Comparison of ENCODE assay signal across 13 mouse cellular contexts in the genomic region with DNA sequence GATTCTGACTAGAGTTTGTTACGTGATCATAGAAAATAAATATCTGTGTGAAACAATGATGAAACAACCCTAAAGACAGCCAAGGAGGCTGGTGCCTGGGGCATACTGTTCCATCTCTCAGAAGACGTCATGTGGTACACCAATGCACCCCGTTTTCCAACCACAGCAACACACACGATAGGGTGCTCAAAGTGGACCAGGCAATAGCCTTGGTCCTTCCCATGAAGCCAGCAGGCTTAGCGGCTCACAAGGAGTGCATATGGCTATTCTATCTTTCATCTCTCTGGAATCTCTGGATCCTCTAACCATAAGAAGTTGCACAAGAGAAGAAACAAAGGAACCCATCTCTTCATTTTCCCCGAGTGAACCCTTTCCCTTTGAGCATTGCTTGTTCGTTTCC. TPM values are rescaled to one million over a fixed set of nuclear protein-coding genes. Genes with fewer than 3 reads are reported as not detected.
A peak's percentile ranks its signal among the peaks of the same experiment; 100 is the strongest.
DNase-seq lines count a peak whose midpoint lies in the region; ATAC-seq lines count a peak whose summit lies in the region.
"Had no signal": no experiment of that assay in that cellular context is flagged by ENCODE, and none has a peak within 500 bp of the region (broad histone marks: within the 10 kb centered on the region; RNA-seq: fewer than 3 reads in every experiment).

No protein-coding gene starts in this region.

- peak overlapping the region; percentile 36; the same call in 1 of the 2 replicates for H3K27ac ChIP-seq in heart, embryonic 10.5 days
- 0 out of 2 replicates have a peak overlapping the region, but pooled peaks have one; percentile 5 for H3K27ac ChIP-seq in limb, embryonic 15.5 days
- no peak overlapping the region for H3K27ac ChIP-seq in limb, embryonic 10.5 days
- H3K27ac ChIP-seq in hindbrain, embryonic 13.5 days: peak overlapping the region; percentile 78
- H3K27ac ChIP-seq in neural tube, embryonic 14.5 days (ENCODE audit: low read depth, low read length): peak overlapping the region; percentile 46
- H3K27ac ChIP-seq: limb, embryonic 12.5 days; neural tube, embryonic 12.5 days had no signal

- no peak overlapping the region for H3K9ac ChIP-seq in limb, embryonic 15.5 days
- H3K9ac ChIP-seq in hindbrain, embryonic 13.5 days: no peak overlapping the region
- no peak overlapping the region for H3K9ac ChIP-seq in neural tube, embryonic 14.5 days (replicated peaks; ENCODE audit: low read depth, low read length)
- H3K9ac ChIP-seq: limb, embryonic 12.5 days; neural tube, embryonic 12.5 days had no signal

- H3K9me3 ChIP-seq in heart, embryonic 10.5 days: no peaks in the 10 kb centered on the region; the same call in 1 of the 2 replicates
- H3K9me3 ChIP-seq in limb, embryonic 15.5 days: no peaks in the 10 kb centered on the region
- no peaks in the 10 kb centered on the region for H3K9me3 ChIP-seq in limb, embryonic 10.5 days (replicated peaks)
- H3K9me3 ChIP-seq in hindbrain, embryonic 13.5 days: no peaks in the 10 kb centered on the region
- no peaks in the 10 kb centered on the region; the same call in 1 of the 2 replicates for H3K9me3 ChIP-seq in neural tube, embryonic 14.5 days (ENCODE audit: control insufficient read depth, low read length)
- H3K9me3 ChIP-seq: limb, embryonic 12.5 days; neural tube, embryonic 12.5 days had no signal

- peaks cover 9% of the 10 kb centered on the region for H3K36me3 ChIP-seq in heart, embryonic 10.5 days
- peaks cover 9% of the 10 kb centered on the region; the same call in 1 of the 2 replicates for H3K36me3 ChIP-seq in limb, embryonic 15.5 days
- no peaks in the 10 kb centered on the region for H3K36me3 ChIP-seq in limb, embryonic 10.5 days
- H3K36me3 ChIP-seq in hindbrain, embryonic 13.5 days: no peaks in the 10 kb centered on the region
- no peaks in the 10 kb centered on the region for H3K36me3 ChIP-seq in neural tube, embryonic 14.5 days (ENCODE audit: control insufficient read depth, insufficient read depth, low read length)
- H3K36me3 ChIP-seq: limb, embryonic 12.5 days; neural tube, embryonic 12.5 days had no signal

- H3K4me2 ChIP-seq in limb, embryonic 15.5 days: no peak overlapping the region
- H3K4me2 ChIP-seq in hindbrain, embryonic 13.5 days: no peak overlapping the region
- H3K4me2 ChIP-seq in neural tube, embryonic 14.5 days (ENCODE audit: low read depth, low read length): no peak overlapping the region
- H3K4me2 ChIP-seq: limb, embryonic 12.5 days; neural tube, embryonic 12.5 days had no signal

- peak; percentile 51 for DNase-seq in heart, embryonic 10.5 days (ENCODE audit: low spot score)
- no peak for DNase-seq in heart, postnatal 4 days
- no peak for DNase-seq in limb, embryonic 10.5 days (ENCODE audit: low spot score)
- DNase-seq in kidney, postnatal 25 days: no peak
- DNase-seq in right cerebral cortex, postnatal 14 days: no peak
- DNase-seq: thymus, postnatal 14 days had no signal

- WGBS in heart, embryonic 10.5 days: 61% methylated on average over 7 of the region's 7 CpGs
- WGBS in limb, embryonic 15.5 days: 88% methylated on average over 7 of the region's 7 CpGs
- 94% methylated on average over 7 of the region's 7 CpGs for WGBS in limb, embryonic 10.5 days
- WGBS in hindbrain, embryonic 13.5 days: 89% methylated on average over 7 of the region's 7 CpGs
- WGBS in neural tube, embryonic 14.5 days: 89% methylated on average over 7 of the region's 7 CpGs

- peak overlapping the region; percentile 12; the same call in 1 of the 2 replicates for H3K4me3 ChIP-seq in heart, embryonic 10.5 days
- no peak overlapping the region for H3K4me3 ChIP-seq in limb, embryonic 15.5 days
- no peak overlapping the region for H3K4me3 ChIP-seq in limb, embryonic 10.5 days
- H3K4me3 ChIP-seq in hindbrain, embryonic 13.5 days: no peak overlapping the region
- no peak overlapping the region for H3K4me3 ChIP-seq in neural tube, embryonic 14.5 days (ENCODE audit: low read depth, low read length)
- H3K4me3 ChIP-seq: erythroblast, embryonic 14.5 days; limb, embryonic 12.5 days; neural tube, embryonic 12.5 days had no signal

- H3K4me1 ChIP-seq in heart, embryonic 10.5 days: peaks cover 74% of the 10 kb centered on the region
- peaks cover 9% of the 10 kb centered on the region for H3K4me1 ChIP-seq in limb, embryonic 15.5 days
- H3K4me1 ChIP-seq in limb, embryonic 10.5 days: peaks cover 8% of the 10 kb centered on the region
- peaks cover 43% of the 10 kb centered on the region for H3K4me1 ChIP-seq in hindbrain, embryonic 13.5 days (replicated peaks)
- no peaks in the 10 kb centered on the region; the same call in 1 of the 2 replicates for H3K4me1 ChIP-seq in neural tube, embryonic 14.5 days (ENCODE audit: control insufficient read depth, insufficient read depth, low read length)
- H3K4me1 ChIP-seq: limb, embryonic 12.5 days; neural tube, embryonic 12.5 days had no signal

- no peaks in the 10 kb centered on the region for H3K27me3 ChIP-seq in heart, embryonic 10.5 days (ENCODE audit: insufficient read depth, poor library complexity, severe bottlenecking)
- no peaks in the 10 kb centered on the region for H3K27me3 ChIP-seq in limb, embryonic 15.5 days
- H3K27me3 ChIP-seq in limb, embryonic 10.5 days (ENCODE audit: low read depth, poor library complexity, severe bottlenecking): no peaks in the 10 kb centered on the region
- H3K27me3 ChIP-seq in hindbrain, embryonic 13.5 days: no peaks in the 10 kb centered on the region
- no peaks in the 10 kb centered on the region for H3K27me3 ChIP-seq in neural tube, embryonic 14.5 days (ENCODE audit: control insufficient read depth, insufficient read depth, low read length)
- H3K27me3 ChIP-seq: limb, embryonic 12.5 days; neural tube, embryonic 12.5 days had no signal

- no peak for ATAC-seq in limb, embryonic 15.5 days (ENCODE audit: insufficient number of reproducible peaks, low FRiP score, low TSS enrichment, low read depth)
- ATAC-seq in hindbrain, embryonic 13.5 days (ENCODE audit: low FRiP score): no peak
- ATAC-seq in neural tube, embryonic 14.5 days (ENCODE audit: low read depth): no peak
- ATAC-seq: activated CD4-positive, CD25-positive, alpha-beta regulatory T cell, adult 4 months had no signal

RNA-seq across cellular contexts. Expression of a gene that starts 40.1 kb away (rescaled TPM):
- polyA plus RNA-seq in heart, embryonic 10.5 days (2016; fragmentation: Nextera tagmentation; extraction: Ambion mirVana): 27.7 and 37.4 TPM in 2 replicates
- 10 to 100 TPM; 68.2 to 73.4 TPM for total RNA-seq in heart, postnatal 4 days (2021)
- polyA plus RNA-seq in limb, embryonic 15.5 days (2015; fragmentation: Nextera tagmentation; extraction: Ambion mirVana): 14.5 and 16.2 TPM in 2 replicates
- 6.3 and 6.7 TPM in 2 replicates for polyA plus RNA-seq in limb, embryonic 10.5 days (2016; fragmentation: Nextera tagmentation; extraction: Ambion mirVana)
- 5.2 and 6.6 TPM in 2 replicates for polyA plus RNA-seq in hindbrain, embryonic 13.5 days (2015; fragmentation: Nextera tagmentation; extraction: Ambion mirVana)
- 3.8 and 7.8 TPM in 2 replicates for polyA plus RNA-seq in neural tube, embryonic 14.5 days (2014; fragmentation: Nextera tagmentation; extraction: Ambion mirVana)
